Mouse (Mus musculus): Measurements from ENCODE around the gene Atp9a.

- no peak for TF ChIP-seq CTCF (IDR thresholded peaks at IDR 0.05; ENCODE audit: low read depth, low read length)
- TF ChIP-seq EP300 (IDR thresholded peaks at IDR 0.05; ENCODE audit: insufficient read depth, low read depth, low read length): no peak
- no peak for TF ChIP-seq POLR2A (IDR thresholded peaks at IDR 0.05; ENCODE audit: insufficient read depth, low read length)
These were observed 132.5 kb downstream of the Atp9a start for GRCm38 (mm10) chr2:168609653-168610248.
